Mouse (Mus musculus) hindbrain, embryonic 13.5 days (tissue): ENCODE results near the gene Padi2. TPM values are rescaled to one million over a fixed set of nuclear protein-coding genes. Genes with fewer than 3 reads are reported as not detected.

Source experiments
- ATAC-seq: fragments of 200-750 bp; cut with Nextera tagmentation; 2 replicates; pipeline ENCODE4 v1.8.0; 2017; ENCODE audit warnings: moderate TSS enrichment; ENCODE audit not compliant: low FRiP score
- H3K27ac ChIP-seq: fragments of 300-500 bp; sonication (generic); 2 replicates; pipeline ENCODE4 v1.5.1; 2015; ENCODE audit warnings: inconsistent platforms, mild to moderate bottlenecking, moderate library complexity
- H3K27me3 ChIP-seq: fragments of 300-500 bp; sonication (generic); 2 replicates; pipeline ENCODE4 v1.6.1; 2015; ENCODE audit warnings: mild to moderate bottlenecking, inconsistent platforms
- H3K36me3 ChIP-seq: fragments of 300-500 bp; sonication (generic); 2 replicates; pipeline ENCODE4 v1.6.1; 2015; ENCODE audit warnings: mild to moderate bottlenecking, inconsistent platforms
- H3K4me1 ChIP-seq: fragments of 300-500 bp; sonication (generic); replicated peaks from 2 replicates; pipeline ENCODE4 v1.6.1; 2015; ENCODE audit warnings: inconsistent platforms
- H3K4me2 ChIP-seq: fragments of 300-500 bp; sonication (generic); 2 replicates; pipeline ENCODE4 v1.6.1; 2015; ENCODE audit warnings: inconsistent platforms, mild to moderate bottlenecking, moderate library complexity
- H3K4me3 ChIP-seq: fragments of 300-500 bp; sonication (generic); 2 replicates; pipeline ENCODE4 v1.5.1; 2015; ENCODE audit warnings: mild to moderate bottlenecking, inconsistent platforms
- H3K9ac ChIP-seq: fragments of 300-500 bp; sonication (generic); 2 replicates; pipeline ENCODE4 v1.6.1; 2015; ENCODE audit warnings: mild to moderate bottlenecking, inconsistent platforms
- H3K9me3 ChIP-seq: fragments of 300-500 bp; sonication (generic); 2 replicates; pipeline ENCODE4 v1.6.1; 2016; ENCODE audit warnings: inconsistent platforms
- WGBS: fragments of 180-500 bp; shearing (Covaris S2); methylation state at CpG from one replicate; pipeline ENCODE4 v1.1.7; 2015; 5-methylcytosine and 5-hydroxymethylcytosine counted together
- polyA plus RNA-seq: library from polyadenylated mRNA; unstranded; fragments of >200 nt; fragmentation: Nextera tagmentation; extraction: Ambion mirVana; gene quantifications from 2 replicates; pipeline ENCODE4 v1.2.1, GENCODE M21; 2015

Padi2 gene
- polyA plus RNA-seq = 0.89 and 1.1 TPM in 2 replicates

- 2% methylated on average over 37 of the region's 37 CpGs for WGBS
- peak; percentile 87 for ATAC-seq
Observed at GRCm38 (mm10) chr4:140906076-140906826, at the start of gene Padi2. Gene Padi2, plus strand, starts transcription at chr4:140906344.

GRCm38 (mm10) chr4:140857041-140857440 is 49.1 kb upstream of the Padi2 start:
- H3K27me3 ChIP-seq = 0 out of 2 replicates have a peak, but pooled peaks cover 6% of the 10 kb centered on the region
- no peak overlapping the region for H3K9ac ChIP-seq
- 87% methylated on average over 5 of the region's 5 CpGs for WGBS
- no peak overlapping the region for H3K27ac ChIP-seq
- no peak for ATAC-seq
- no peaks in the 10 kb centered on the region for H3K36me3 ChIP-seq
- H3K9me3 ChIP-seq = no peaks in the 10 kb centered on the region
- no peak overlapping the region for H3K4me3 ChIP-seq
- no peak overlapping the region for H3K4me2 ChIP-seq
- H3K4me1 ChIP-seq = peaks cover 11% of the 10 kb centered on the region; the same call in 1 of the 2 replicates

More at GRCm38 (mm10) chr4:140906076-140906826, at the start of gene Padi2:
- peaks cover 74% of the 10 kb centered on the region for H3K27me3 ChIP-seq
- no peaks in the 10 kb centered on the region for H3K9me3 ChIP-seq
- H3K4me1 ChIP-seq = peaks cover 19% of the 10 kb centered on the region
- H3K4me2 ChIP-seq = peak within 1 kb of the TSS; percentile 60
- H3K36me3 ChIP-seq = no peaks in the 10 kb centered on the region
- no peak within 1 kb of the TSS for H3K27ac ChIP-seq
- H3K4me3 ChIP-seq = peak within 1 kb of the TSS; percentile 35
- H3K9ac ChIP-seq = peak within 1 kb of the TSS; percentile 55

GRCm38 (mm10) chr4:140857813-140858212 is 48.3 kb upstream of the Padi2 start:
- H3K9ac ChIP-seq = no peak overlapping the region
- H3K9me3 ChIP-seq = no peaks in the 10 kb centered on the region
- peaks cover 11% of the 10 kb centered on the region; the same call in 1 of the 2 replicates for H3K4me1 ChIP-seq
- H3K27me3 ChIP-seq = 0 out of 2 replicates have a peak, but pooled peaks cover 6% of the 10 kb centered on the region
- H3K4me2 ChIP-seq = no peak overlapping the region
- H3K36me3 ChIP-seq = no peaks in the 10 kb centered on the region
- no peak overlapping the region for H3K4me3 ChIP-seq
- 94% methylated on average over 7 of the region's 7 CpGs for WGBS
- ATAC-seq = no peak
- no peak overlapping the region for H3K27ac ChIP-seq

- no peak overlapping the region for H3K9ac ChIP-seq
- 84% methylated on average over 11 of the region's 11 CpGs for WGBS
- H3K4me2 ChIP-seq = no peak overlapping the region
- H3K4me3 ChIP-seq = no peak overlapping the region
- ATAC-seq = no peak
- H3K9me3 ChIP-seq = no peaks in the 10 kb centered on the region
- H3K36me3 ChIP-seq = no peaks in the 10 kb centered on the region
- H3K27ac ChIP-seq = no peak overlapping the region
- H3K4me1 ChIP-seq = peaks cover 3% of the 10 kb centered on the region; the same call in 1 of the 2 replicates
- H3K27me3 ChIP-seq = 0 out of 2 replicates have a peak, but pooled peaks cover 10% of the 10 kb centered on the region
Observed at GRCm38 (mm10) chr4:140859291-140859690, 46.9 kb upstream of the Padi2 start.

DNA sequence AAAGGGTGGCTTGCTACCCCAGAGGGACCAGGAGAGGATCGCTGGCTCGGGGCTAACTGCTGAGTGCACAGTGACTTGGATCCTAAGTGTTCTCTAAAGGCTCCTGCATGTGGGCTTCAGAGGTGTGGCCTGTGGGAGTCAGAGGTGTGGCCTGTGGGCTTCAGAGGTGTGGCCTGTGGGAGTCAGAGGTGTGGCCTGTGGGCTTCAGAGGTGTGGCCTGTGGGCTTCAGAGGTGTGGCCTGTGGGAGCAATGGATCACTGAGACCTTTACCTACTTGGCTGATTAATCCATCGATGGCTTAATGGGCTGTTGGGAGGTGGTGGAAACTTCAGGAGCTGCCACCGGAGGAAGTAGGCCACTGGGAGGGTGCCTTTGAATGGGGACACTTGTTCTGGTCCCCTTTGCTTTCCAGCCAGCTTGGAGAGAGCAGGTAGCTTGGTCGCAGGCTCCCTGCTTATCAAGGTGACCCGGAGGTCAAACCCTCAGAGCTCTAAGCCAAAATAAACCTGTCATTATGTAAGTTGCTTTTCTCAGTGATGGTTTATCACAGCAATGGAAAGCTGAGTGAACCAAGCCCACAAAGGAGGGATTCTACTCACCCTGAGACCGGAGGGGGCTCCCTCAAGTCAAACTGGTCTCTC is 45.9 kb upstream of the Padi2 start:
- no peak overlapping the region for H3K9ac ChIP-seq
- no peaks in the 10 kb centered on the region for H3K36me3 ChIP-seq
- no peak overlapping the region for H3K4me3 ChIP-seq
- ATAC-seq = no peak
- H3K4me2 ChIP-seq = no peak overlapping the region
- no peak overlapping the region for H3K27ac ChIP-seq
- H3K4me1 ChIP-seq = no peaks in the 10 kb centered on the region
- H3K27me3 ChIP-seq = 0 out of 2 replicates have a peak, but pooled peaks cover 10% of the 10 kb centered on the region
- 57% methylated on average over 7 of the region's 7 CpGs for WGBS
- no peaks in the 10 kb centered on the region for H3K9me3 ChIP-seq

DNA sequence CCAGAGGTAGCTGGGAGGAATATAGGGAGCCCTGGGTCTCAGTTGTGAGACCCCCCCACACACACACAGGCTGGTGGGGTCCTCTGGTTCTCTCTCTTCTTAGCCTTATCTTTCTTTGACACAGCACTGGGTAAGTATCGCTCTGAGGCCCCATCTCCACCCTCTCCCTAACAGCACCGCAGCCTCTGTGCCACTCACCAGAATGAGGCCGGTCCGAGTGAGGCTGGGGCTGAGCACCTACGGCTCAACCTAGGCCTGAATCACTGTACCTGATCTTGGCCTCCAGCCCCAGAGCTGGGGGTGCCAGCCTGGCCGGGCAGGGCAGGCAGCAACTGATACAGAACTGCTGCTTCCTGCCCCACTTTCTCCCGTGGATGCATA is 45.4 kb upstream of the Padi2 start:
- Histone ChIP-seq H3K9ac (no peak overlapping the region), H3K36me3 (no peaks in the 10 kb centered on the region), H3K4me1 (no peaks in the 10 kb centered on the region), H3K27me3 (0 out of 2 replicates have a peak, but pooled peaks cover 10% of the 10 kb centered on the region), H3K9me3 (no peaks in the 10 kb centered on the region), H3K4me3 (no peak overlapping the region), H3K4me2 (no peak overlapping the region), H3K27ac (no peak overlapping the region)
- ATAC-seq = no peak
- WGBS = 81% methylated on average over 7 of the region's 7 CpGs

DNA sequence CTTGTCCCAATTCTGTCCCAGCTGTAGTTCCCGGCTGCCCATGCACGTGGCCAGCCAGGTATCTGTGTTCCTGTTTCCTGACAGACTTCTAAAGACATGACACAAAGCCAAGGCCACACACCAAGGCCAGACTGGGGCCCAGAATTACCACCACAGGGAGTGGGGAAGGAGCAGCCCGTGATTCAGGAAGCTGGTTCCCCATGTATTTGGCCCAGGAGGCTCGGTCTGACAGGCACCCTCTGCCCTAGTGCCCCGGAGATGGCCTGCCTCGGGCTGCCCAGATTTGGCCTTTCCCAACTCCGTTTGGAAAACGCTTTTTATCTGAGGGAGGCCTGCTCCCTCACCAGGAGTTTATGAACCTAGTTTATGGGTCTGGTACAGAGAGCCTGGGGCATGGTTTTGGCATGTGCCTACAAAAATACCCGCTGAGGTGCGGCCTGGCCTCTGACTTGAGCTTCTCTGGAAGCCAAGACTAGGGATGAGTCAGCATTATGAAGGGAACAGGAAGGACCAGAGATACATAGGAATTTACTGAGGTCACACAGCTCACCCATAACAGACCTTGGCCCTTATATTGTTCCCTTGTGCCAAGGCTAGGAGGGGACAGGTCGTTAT is 44.0 kb upstream of the Padi2 start:
- Histone ChIP-seq H3K4me3 (no peak overlapping the region), H3K4me1 (no peaks in the 10 kb centered on the region), H3K9ac (no peak overlapping the region), H3K27me3 (0 out of 2 replicates have a peak, but pooled peaks cover 6% of the 10 kb centered on the region), H3K27ac (no peak overlapping the region), H3K36me3 (no peaks in the 10 kb centered on the region), H3K4me2 (no peak overlapping the region), H3K9me3 (no peaks in the 10 kb centered on the region)
- 83% methylated on average over 11 of the region's 11 CpGs for WGBS
- ATAC-seq = no peak

DNA sequence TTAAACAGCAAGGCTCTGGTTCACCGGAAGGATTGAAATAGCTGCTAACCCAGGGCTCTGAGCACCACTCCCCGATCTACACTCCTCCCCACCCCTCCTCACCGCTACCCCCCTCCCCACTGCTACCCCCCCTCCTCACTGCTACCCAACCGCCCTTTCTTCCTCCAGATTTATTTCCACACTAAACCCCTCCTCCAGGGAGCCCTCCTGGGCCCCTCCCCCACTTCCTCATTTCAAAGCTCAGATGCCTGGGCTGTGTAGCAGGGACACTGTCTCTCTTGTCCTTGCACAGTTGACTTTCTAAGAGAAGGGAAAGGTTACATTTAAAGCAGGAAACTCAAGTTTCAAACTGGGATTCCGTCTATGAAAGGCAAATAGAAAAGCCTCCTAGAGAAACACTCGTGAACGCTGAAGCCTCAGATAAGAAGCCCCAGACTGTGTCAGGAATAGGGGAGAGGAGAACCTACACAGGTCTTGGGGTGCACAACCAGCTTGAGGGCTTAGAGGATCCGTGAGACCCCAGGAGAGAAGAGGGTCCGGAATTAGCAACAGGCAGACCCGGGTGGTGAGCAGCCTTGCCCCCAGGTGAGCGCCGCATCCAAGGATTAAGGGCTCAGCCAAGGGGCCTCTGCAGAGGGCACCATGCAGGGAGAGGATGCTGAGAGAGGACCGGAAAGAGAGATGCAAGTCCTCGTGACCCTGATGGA is 37.5 kb upstream of the Padi2 start:
- ATAC-seq = no peak
- Histone ChIP-seq H3K4me1 (peaks cover 8% of the 10 kb centered on the region; the same call in 1 of the 2 replicates), H3K27me3 (peaks cover 15% of the 10 kb centered on the region), H3K36me3 (no peaks in the 10 kb centered on the region), H3K4me3 (no peak overlapping the region), H3K4me2 (peak overlapping the region; percentile 22), H3K9me3 (peaks cover 6% of the 10 kb centered on the region; the same call in 1 of the 2 replicates), H3K27ac (no peak overlapping the region), H3K9ac (no peak overlapping the region)
- 8% methylated on average over 14 of the region's 14 CpGs for WGBS

GRCm38 (mm10) chr4:140869945-140870344 is 36.2 kb upstream of the Padi2 start:
- Histone ChIP-seq H3K36me3 (no peaks in the 10 kb centered on the region), H3K4me2 (no peak overlapping the region), H3K27me3 (peaks cover 15% of the 10 kb centered on the region), H3K4me1 (peaks cover 8% of the 10 kb centered on the region; the same call in 1 of the 2 replicates), H3K9ac (no peak overlapping the region), H3K4me3 (no peak overlapping the region), H3K9me3 (peaks cover 6% of the 10 kb centered on the region; the same call in 1 of the 2 replicates), H3K27ac (no peak overlapping the region)
- 88% methylated on average over 8 of the region's 8 CpGs for WGBS
- ATAC-seq = no peak

DNA sequence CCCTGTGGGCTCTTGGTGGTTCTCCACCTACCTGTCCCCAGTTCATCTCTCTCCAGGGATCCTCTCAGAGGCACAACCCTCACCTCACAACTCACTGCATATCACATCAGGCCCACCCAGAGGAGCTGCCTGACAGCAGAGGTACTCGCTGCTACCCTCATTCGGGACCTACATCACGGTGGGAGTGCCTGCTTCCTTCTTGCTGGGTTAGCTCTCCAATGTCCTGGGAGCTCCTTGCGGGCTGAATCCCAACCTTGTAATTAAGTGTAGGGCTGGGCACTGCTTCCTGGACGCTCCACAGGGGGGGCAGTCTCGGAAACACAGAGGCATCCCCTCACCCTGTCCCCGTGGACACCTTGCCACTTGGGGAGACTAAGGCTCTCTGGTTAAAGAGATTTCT is 35.3 kb upstream of the Padi2 start:
- Histone ChIP-seq H3K4me2 (no peak overlapping the region), H3K4me3 (no peak overlapping the region), H3K9me3 (peaks cover 6% of the 10 kb centered on the region; the same call in 1 of the 2 replicates), H3K4me1 (peaks cover 8% of the 10 kb centered on the region; the same call in 1 of the 2 replicates), H3K27me3 (peaks cover 15% of the 10 kb centered on the region), H3K36me3 (no peaks in the 10 kb centered on the region), H3K27ac (no peak overlapping the region), H3K9ac (no peak overlapping the region)
- no peak for ATAC-seq
- WGBS = 79% methylated on average over 7 of the region's 7 CpGs

- Histone ChIP-seq H3K9me3 (peaks cover 6% of the 10 kb centered on the region; the same call in 1 of the 2 replicates), H3K9ac (no peak overlapping the region)
- 92% methylated on average over 3 of the region's 3 CpGs for WGBS
Observed at GRCm38 (mm10) chr4:140871376-140871775, 34.8 kb upstream of the Padi2 start.

More at GRCm38 (mm10) chr4:140871376-140871775, 34.8 kb upstream of the Padi2 start:
- H3K4me3 ChIP-seq = no peak overlapping the region
- peaks cover 8% of the 10 kb centered on the region; the same call in 1 of the 2 replicates for H3K4me1 ChIP-seq
- H3K4me2 ChIP-seq = no peak overlapping the region
- peaks cover 15% of the 10 kb centered on the region for H3K27me3 ChIP-seq
- no peak overlapping the region for H3K27ac ChIP-seq
- no peaks in the 10 kb centered on the region for H3K36me3 ChIP-seq
- ATAC-seq = no peak
